Mouse (Mus musculus) lung, postnatal 14 days (tissue): ENCODE data around the gene Wbp2nl.
A peak's percentile ranks its signal among the peaks of the same experiment; 100 is the strongest.

Source experiments
- DNase-seq: peaks from one replicate; pipeline ENCODE4 v3.0.0; 2021

Gene Wbp2nl

DNA sequence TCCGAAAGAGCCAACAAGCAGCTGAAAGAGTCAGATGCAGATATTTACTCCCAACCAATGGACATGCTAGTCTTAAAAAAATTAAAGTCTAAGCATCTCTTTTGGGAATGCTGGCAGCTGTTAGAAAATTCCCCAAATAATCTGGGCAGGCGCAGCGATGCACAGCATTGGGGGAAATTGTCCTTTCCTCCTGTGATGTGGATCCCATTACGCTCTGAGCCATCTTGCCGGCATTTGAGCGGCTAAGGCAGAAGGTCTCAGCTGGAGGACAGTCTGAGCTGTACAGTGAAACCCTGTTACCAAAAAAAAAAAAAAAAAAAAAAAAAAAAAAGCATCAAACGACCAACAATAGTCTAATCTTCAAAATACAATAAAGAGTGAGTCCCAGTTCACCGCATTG, 23.4 kb downstream of the Wbp2nl start:
- no peak for DNase-seq

GRCm38 (mm10) chr15:82325382-82325781, 26.6 kb downstream of the Wbp2nl start:
- no peak for DNase-seq

DNA sequence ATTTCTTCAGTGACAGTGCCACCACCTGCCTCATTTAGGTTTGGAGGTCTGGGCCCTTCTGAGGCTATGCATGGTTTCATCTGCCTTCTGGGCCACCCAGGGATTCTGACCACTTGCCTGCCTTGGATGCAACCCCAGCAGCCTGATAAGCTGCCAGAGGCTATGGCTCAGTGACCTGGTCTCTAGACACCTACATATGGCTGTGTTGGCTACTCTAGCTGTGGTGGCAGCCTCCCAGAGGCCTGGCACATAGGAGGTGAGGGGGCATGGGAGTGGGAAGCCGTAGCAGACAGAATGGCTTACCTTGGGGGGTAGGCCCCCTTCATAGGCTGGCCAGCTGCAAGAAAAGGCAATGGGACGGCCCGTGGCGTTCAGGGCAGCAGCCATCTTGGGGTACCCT, 36.4 kb downstream of the Wbp2nl start:
- DNase-seq, result no peak

DNA sequence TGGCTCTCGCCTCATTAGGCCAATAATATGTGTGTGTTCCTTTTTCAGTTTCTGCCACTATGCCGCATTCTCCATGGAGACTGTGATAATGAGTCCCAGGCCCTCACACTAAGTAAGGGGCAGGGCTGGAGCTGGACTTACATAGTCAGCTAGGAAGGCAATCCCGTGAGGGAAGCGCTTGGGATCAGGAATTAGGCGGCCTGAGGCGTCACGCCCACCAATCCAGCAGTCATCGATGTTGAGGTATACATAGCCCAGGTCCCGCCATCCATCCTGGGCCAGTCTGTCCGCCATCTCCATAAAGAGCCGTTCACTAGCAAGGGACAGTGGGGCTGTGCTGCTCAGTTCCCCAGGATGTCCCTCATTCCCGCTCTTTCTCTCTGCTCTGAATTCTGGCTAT, 37.9 kb downstream of the Wbp2nl start:
- DNase-seq, result no peak

- no peak for DNase-seq
Observed at GRCm38 (mm10) chr15:82337875-82338274, 39.1 kb downstream of the Wbp2nl start.

DNA sequence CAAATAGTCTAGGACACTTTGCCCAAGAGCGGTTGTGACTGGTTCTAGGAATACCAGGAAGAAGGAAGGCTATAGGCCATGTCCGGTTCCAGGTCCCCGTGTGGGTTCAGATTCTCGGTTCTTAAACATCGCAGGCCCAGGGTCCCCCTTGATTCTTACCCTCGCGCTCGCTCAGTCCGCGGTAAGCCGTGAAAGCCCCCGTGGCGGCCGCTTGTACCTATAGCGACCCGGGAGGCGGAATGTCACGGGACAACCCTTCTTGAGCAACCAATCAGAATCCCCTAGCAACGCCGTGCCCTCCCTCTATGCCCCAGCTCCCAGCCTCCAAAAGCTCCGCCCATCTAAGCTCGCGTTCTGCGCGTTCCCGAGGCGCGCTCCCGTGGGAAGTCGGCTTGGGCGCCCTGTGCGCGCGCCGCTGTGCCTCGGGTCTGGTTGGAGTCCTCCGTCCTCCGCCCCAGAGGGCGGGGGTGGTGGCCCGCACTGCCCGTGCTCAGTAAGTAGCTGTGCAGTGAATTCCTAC, 39.9 kb downstream of the Wbp2nl start, which contains the start of the genes Naga, Pheta2 and Smdt1:
Naga (minus strand) TSS at position 333 of the 520 bp plus-strand sequence.
Pheta2 (plus strand) TSS at position 350 of the 520 bp plus-strand sequence.
Smdt1 (plus strand) TSS at position 367 of the 520 bp plus-strand sequence.
- peak; percentile 96 for DNase-seq

DNA sequence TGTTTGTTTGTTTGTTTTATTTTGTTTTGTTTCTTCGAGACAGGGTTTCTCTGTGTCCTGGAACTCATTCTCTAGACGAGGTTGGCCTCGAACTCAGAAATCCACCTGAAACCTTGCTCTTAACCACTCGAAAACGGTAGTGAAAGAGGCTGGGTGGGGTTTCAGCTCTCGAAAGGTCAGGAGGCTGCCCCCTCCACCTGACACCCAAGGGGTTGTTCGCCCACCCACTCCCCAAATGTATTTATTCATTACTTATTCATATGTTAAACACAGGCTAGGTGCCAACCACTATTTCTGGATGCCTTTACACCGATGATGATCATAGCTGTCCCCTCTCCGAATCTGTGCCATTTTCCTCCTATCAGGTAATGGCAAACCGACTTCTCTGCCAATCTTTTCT, 40.4 kb downstream of the Wbp2nl start:
- no peak for DNase-seq

DNA sequence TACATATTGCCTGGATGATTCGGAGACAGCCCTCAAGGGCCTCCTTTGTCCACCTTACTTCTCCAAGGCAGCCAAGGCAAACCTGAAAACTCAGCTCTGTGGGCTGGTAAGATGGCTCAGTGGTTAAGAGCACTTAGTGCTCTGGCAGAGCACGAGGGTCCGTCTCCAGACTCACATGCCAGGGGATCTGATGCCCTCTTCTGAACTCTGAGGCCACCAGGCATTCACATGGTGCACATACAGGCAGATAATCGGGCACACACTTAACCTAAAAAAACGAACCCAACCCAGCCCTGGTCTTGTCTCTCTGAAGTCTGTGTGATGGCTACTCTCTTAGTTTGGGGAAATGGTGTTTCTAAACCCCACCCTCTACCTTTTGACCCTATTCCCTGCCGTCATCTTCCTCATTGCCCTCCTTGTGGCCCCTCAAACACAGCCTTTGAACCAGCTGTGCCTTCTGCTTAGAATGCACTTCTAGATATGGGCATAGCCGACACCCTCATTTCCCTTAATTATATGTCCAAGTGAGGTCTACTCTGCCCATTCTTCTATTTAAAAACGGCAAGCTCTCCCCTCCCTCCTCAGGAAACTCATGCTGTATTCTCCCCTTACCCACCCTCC, 41.0 kb downstream of the Wbp2nl start:
- no peak for DNase-seq

DNA sequence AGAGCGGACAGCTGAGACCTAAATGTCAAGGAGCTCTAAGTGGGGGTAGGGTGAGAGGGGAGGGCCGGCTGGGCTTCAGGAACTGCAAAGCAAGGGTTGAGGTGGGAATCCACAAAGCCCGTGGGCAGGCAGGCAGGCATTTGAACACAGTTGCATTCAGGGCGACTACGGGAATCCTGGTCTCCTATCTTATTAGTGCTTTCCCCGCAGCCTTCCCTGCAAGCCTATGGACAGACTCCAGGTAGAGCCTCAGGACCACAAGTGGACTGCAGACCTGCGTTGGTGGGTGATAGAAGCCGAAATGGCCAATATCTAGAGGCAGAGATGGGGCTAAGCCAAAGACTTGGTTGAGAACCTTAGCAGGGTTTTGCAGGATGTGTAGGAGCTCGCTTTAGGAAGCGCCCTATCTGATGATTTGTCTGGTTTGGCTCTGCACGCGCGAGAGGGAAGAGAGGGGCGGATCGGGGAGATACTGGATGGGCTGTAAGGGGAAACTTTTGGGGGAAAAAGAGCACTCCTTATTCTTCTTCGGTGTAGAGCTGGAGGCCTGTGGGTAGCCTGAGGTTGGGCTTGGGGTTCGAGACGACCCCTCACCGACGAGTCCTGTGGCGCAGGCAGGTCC, 41.8 kb downstream of the Wbp2nl start:
- no peak for DNase-seq

- peak; percentile 63 for DNase-seq
Observed at GRCm38 (mm10) chr15:82341036-82341501, 42.3 kb downstream of the Wbp2nl start.

DNA sequence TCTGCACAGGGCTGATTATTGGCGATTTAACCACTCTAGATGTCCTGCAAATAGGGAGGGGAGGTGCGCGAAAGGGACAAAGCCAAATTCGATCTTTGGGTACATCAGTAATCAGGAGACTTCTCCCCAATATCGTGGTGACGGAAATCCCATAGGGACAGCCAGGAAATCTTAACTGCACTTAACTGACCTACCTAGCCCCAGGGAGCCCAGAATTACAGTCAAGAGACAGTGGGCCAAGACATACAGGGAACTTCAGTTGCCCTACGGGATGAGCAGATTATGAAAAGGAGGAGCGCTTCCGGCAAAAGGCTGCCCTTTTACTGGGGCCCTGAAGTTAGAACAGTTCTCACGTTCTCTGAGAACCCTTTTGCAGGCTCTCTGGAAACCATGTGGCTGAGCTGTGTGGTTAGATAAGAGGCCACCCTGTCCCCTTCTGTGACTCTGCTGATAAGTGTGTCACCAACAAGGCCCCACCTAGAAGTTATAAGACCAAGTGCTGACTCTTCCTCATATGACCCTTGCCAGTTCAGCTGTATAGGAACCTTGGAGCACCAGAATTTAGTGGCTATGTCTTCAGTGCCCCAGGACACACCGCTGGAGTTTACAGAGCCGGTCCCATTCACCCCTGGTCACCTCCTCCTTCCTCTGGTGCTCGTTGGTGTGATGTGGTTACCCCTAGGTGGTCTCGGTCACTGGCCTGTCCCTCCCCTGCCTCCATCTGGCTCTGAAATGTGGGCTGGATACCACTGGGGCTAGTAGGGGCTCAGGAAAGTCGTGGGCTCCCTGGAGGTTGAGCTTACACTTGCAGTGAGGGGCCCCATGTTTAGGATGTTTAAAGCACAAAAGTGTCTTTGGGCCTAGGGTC, 43.2 kb downstream of the Wbp2nl start:
- no peak for DNase-seq

- no peak for DNase-seq
Observed at GRCm38 (mm10) chr15:82342543-82342935, 43.8 kb downstream of the Wbp2nl start.

GRCm38 (mm10) chr15:82343368-82344287, 44.9 kb downstream of the Wbp2nl start:
- DNase-seq, result no peak

DNA sequence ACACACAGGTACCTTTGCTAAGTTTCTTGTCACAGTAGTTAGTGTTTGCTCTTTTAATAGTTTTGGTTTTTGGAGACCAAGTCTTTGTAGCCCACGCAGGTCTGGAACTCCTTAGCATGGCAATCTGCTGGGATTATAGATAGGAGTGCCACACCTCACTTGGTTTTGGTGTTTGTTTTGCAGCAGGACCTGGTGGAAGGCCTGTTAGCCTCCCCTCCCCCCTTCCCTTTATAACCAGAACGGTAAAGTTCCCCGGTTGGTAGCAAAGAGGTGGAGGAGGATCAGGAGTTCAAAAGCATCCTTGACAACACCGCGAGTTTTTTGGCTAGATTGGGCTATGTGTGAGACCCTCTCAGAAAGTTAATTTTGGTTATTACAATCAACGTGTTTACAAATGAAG, 46.2 kb downstream of the Wbp2nl start:
- DNase-seq, result no peak

GRCm38 (mm10) chr15:82345820-82346470, 47.2 kb downstream of the Wbp2nl start:
- DNase-seq, result peak; percentile 99

DNA sequence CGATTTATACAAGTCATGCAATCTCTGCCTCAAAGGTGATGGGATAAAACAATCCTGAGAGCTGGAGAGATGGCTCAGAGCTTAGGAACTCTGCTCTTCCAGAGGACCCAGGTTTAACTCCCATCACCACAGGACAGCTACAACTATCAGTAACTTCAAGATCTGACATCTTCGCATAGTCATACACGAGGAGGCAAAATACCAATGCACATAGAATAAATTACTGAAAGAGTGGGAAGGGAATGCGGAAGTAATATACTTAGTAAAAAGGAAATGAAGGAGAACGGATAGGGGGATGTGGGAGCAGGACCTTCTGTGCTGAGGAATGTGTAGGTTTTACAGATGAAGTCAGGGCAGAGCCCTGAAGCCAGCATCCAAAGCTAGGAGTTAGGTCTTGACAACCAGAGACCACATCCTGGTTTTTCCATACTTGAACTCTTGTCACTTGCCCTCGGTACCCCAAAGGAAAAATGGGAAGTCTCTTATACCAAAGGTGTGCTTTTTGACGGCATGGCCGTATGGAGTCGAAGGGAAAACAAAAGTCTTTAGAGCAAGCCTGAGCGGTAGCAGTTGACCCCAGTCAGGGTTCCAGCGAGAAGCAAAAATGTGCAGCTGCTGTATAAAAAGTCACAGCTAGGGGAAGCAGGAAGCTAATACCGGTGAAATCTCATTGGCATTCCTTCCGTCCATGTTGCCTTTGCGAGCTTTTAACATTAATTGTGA, 48.0 kb downstream of the Wbp2nl start:
- no peak for DNase-seq

- no peak for DNase-seq
Observed at GRCm38 (mm10) chr15:82347303-82347676, 48.5 kb downstream of the Wbp2nl start.

DNA sequence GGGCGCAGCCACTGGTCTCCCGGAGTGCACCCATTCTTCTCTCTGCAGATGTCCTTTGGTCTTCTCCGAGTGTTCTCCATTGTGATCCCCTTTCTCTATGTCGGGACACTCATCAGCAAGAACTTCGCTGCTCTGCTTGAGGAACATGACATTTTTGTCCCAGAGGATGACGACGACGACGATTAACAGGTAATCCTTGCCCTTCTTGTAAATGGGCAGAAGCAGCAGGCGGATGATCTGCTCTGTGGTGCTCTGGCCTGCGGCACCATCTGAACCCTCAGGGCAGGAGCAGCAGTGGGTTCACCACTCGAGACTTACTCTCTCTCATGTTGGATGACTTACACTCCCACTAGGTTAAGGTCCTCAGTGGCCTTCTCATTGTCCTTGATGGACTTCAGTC, 49.1 kb downstream of the Wbp2nl start:
- no peak for DNase-seq

DNA sequence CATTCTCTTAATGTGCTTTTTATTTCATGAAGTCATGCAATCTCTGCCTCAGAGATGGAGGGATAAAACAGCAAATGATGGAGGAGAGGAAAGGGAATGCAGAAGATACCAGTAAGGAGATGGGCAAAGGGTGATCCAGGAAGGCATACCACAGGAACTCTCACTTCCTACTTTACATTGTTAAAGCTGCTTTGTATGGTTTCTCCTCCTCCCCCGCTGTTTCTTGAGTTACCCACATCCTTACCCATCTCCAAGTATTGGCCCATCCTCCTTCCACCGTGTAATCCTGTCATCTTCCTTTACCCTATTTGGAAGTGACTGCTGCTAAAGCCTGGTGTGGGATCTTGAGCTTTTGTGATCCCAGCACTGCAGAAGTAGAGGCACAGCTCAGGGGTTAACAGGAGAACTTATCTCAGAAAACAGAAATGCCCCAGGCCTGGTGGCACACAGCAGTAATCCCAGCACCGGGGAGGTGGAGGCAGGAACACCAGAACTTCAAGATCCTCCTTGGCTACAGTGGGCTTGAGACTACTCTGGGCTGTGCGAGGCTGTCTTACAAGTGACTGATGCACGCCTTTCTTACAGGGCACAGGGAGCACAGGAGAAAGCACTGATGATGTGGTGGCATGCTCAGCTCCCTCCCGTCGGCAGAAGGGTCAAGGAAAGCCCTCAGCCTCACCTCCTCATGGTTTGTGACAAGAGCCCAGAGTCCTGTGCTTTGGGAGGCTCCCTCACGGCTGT, 49.7 kb downstream of the Wbp2nl start:
- no peak for DNase-seq

DNA sequence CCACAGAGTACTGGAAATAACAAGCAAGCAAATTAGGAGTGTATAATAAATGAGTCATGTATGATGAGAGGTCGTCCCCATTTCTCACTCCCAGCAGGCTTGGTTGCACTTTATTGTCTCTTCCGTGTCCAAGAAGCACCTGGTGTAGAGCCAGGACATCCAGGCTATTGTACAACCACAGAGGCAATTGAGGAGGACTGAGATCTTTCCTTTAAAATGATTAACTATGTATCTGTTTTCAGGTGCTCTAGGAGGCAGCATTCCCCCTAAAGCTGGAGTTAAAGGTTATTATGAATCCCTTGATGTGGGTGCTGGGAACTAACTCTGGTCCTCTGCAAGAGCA, 50.2 kb downstream of the Wbp2nl start:
- no peak for DNase-seq
